Mouse (Mus musculus): Measurements from ENCODE around the gene Dcst2.

GRCm38 (mm10) chr3:89356029-89356428 is 5.7 kb upstream of the Dcst2 start:
- TF ChIP-seq CTCF (IDR thresholded peaks at IDR 0.05; ENCODE audit: borderline replicate concordance, insufficient read depth, low read length) = no peak
- no peak for TF ChIP-seq POLR2A (IDR thresholded peaks at IDR 0.05; ENCODE audit: low read depth, low read length)
